In the genomic region with DNA sequence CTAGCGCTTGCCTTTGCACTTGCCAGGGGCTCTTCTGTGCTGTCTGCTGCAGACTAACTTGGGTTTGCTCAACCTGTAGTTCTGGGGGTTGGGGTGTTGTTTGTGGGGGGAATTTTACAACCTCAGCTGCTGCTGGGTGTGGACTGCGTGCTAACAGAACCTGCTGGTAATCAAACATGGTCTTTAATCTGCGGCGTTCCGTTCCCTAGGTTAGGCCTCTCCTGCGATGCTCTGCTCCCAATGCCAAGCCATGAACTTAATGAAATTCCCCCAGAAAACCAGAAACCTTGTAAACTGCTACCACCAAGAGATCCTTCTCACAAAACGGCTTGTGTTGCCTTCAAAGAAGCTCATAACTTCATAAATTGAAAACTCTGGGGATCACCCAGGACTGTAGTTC, we compare ENCODE assay signal across 22 mouse cellular contexts.
DNase-seq lines count a peak whose midpoint lies in the region; ATAC-seq lines count a peak whose summit lies in the region.
"Had no signal": no experiment of that assay in that cellular context is flagged by ENCODE, and none has a peak within 500 bp of the region (broad histone marks: within the 10 kb centered on the region; RNA-seq: fewer than 3 reads in every experiment).

No protein-coding gene starts in this region.

- ATAC-seq in limb, embryonic 11.5 days (ENCODE audit: insufficient number of reproducible peaks, low FRiP score, low TSS enrichment, low read depth) = no peak
- peak; percentile 51; the same call in 1 of the 2 replicates for ATAC-seq in limb, embryonic 13.5 days (ENCODE audit: low FRiP score, low read depth)
- no peak for ATAC-seq in forebrain, embryonic 12.5 days (ENCODE audit: low FRiP score)
- ATAC-seq: activated CD4-positive, CD25-positive, alpha-beta regulatory T cell, adult 4 months; CD4-positive, CD25-positive, alpha-beta regulatory T cell, adult 4 months; forebrain, embryonic 14.5 days; forebrain, embryonic 16.5 days; Patski had no signal

- H3K27ac ChIP-seq in limb, embryonic 11.5 days (replicated peaks; ENCODE audit: low read depth, low read length) = no peak overlapping the region
- H3K27ac ChIP-seq in limb, embryonic 10.5 days = no peak overlapping the region
- H3K27ac ChIP-seq in limb, embryonic 13.5 days = no peak overlapping the region
- no peak overlapping the region for H3K27ac ChIP-seq in forebrain, embryonic 12.5 days
- H3K27ac ChIP-seq: embryonic facial prominence, embryonic 10.5 days; embryonic facial prominence, embryonic 12.5 days had no signal

- WGBS in limb, embryonic 11.5 days = 53% methylated on average over 7 of the region's 7 CpGs
- WGBS in limb, embryonic 10.5 days = 80% methylated on average over 7 of the region's 7 CpGs
- 19% methylated on average over 7 of the region's 7 CpGs for WGBS in limb, embryonic 13.5 days
- 92% methylated on average over 7 of the region's 7 CpGs for WGBS in forebrain, embryonic 12.5 days

- peak; percentile 37 for DNase-seq in limb, embryonic 11.5 days (ENCODE audit: low spot score)
- no peak for DNase-seq in limb, embryonic 10.5 days (ENCODE audit: low spot score)
- no peak for DNase-seq in cerebellum, postnatal 4 days (ENCODE audit: low spot score in 2 of 2)
- DNase-seq: adrenal gland, adult 8-10 months; adrenal gland, postnatal 25 days; B cell, adult 2 months; cerebellum, adult 11 months; cerebellum, adult 18-20 months; cerebellum, adult 8-10 months; cerebellum, adult 9-11 months; cerebellum, postnatal 14 days; cerebellum, postnatal 36 days had no signal

- H3K4me2 ChIP-seq in limb, embryonic 11.5 days (ENCODE audit: low read depth, severe bottlenecking) = no peak overlapping the region
- H3K4me2 ChIP-seq in limb, embryonic 13.5 days (replicated peaks) = no peak overlapping the region
- H3K4me2 ChIP-seq in forebrain, embryonic 12.5 days = no peak overlapping the region
- H3K4me2 ChIP-seq: embryonic facial prominence, embryonic 12.5 days had no signal

- no peaks in the 10 kb centered on the region for H3K27me3 ChIP-seq in limb, embryonic 11.5 days (ENCODE audit: control insufficient read depth, insufficient read depth, low read length)
- H3K27me3 ChIP-seq in limb, embryonic 10.5 days (ENCODE audit: low read depth, poor library complexity, severe bottlenecking) = no peaks in the 10 kb centered on the region
- no peaks in the 10 kb centered on the region for H3K27me3 ChIP-seq in limb, embryonic 13.5 days
- H3K27me3 ChIP-seq in forebrain, embryonic 12.5 days = no peaks in the 10 kb centered on the region
- H3K27me3 ChIP-seq: embryonic facial prominence, embryonic 12.5 days; Patski had no signal

- no peaks in the 10 kb centered on the region for H3K9me3 ChIP-seq in limb, embryonic 11.5 days (ENCODE audit: control insufficient read depth, low read length)
- H3K9me3 ChIP-seq in limb, embryonic 10.5 days (replicated peaks) = no peaks in the 10 kb centered on the region
- no peaks in the 10 kb centered on the region for H3K9me3 ChIP-seq in limb, embryonic 13.5 days
- H3K9me3 ChIP-seq in forebrain, embryonic 12.5 days = no peaks in the 10 kb centered on the region
- H3K9me3 ChIP-seq: embryonic facial prominence, embryonic 10.5 days; embryonic facial prominence, embryonic 12.5 days had no signal

- H3K9ac ChIP-seq in limb, embryonic 11.5 days (ENCODE audit: low read length) = no peak overlapping the region
- H3K9ac ChIP-seq in limb, embryonic 13.5 days = no peak overlapping the region
- H3K9ac ChIP-seq in forebrain, embryonic 12.5 days = no peak overlapping the region
- H3K9ac ChIP-seq: embryonic facial prominence, embryonic 12.5 days had no signal

- no peak overlapping the region for H3K4me3 ChIP-seq in limb, embryonic 11.5 days (ENCODE audit: low read depth, low read length)
- no peak overlapping the region for H3K4me3 ChIP-seq in limb, embryonic 10.5 days
- H3K4me3 ChIP-seq in limb, embryonic 13.5 days = no peak overlapping the region
- H3K4me3 ChIP-seq in forebrain, embryonic 12.5 days (replicated peaks) = no peak overlapping the region
- H3K4me3 ChIP-seq: embryonic facial prominence, embryonic 10.5 days; embryonic facial prominence, embryonic 12.5 days had no signal

- H3K36me3 ChIP-seq in limb, embryonic 11.5 days (ENCODE audit: control insufficient read depth, insufficient read depth, low read length) = no peaks in the 10 kb centered on the region
- no peaks in the 10 kb centered on the region for H3K36me3 ChIP-seq in limb, embryonic 10.5 days
- H3K36me3 ChIP-seq in limb, embryonic 13.5 days = no peaks in the 10 kb centered on the region
- no peaks in the 10 kb centered on the region for H3K36me3 ChIP-seq in forebrain, embryonic 12.5 days (replicated peaks)
- H3K36me3 ChIP-seq: embryonic facial prominence, embryonic 10.5 days; embryonic facial prominence, embryonic 12.5 days; G1E had no signal

- no peaks in the 10 kb centered on the region for H3K4me1 ChIP-seq in limb, embryonic 11.5 days (ENCODE audit: control insufficient read depth, insufficient read depth, low read length)
- peaks cover 8% of the 10 kb centered on the region for H3K4me1 ChIP-seq in limb, embryonic 10.5 days
- H3K4me1 ChIP-seq in limb, embryonic 13.5 days = peaks cover 28% of the 10 kb centered on the region
- no peaks in the 10 kb centered on the region for H3K4me1 ChIP-seq in forebrain, embryonic 12.5 days
